Mouse (Mus musculus): ENCODE measurements at regions not wholly inside any gene's neighbourhood (a gene's known extent, or its start where the extent isn't known, plus 50 kb on each side); places are given as distances from the start of the nearest gene placed in this dataset.

- no peak for DNase-seq
- WGBS: 48% methylated on average over 4 of the region's 4 CpGs
- TF ChIP-seq CTCF (IDR thresholded peaks at IDR 0.05) (no peak), EP300 (IDR thresholded peaks at IDR 0.05; ENCODE audit: insufficient read depth, low read depth, low read length) (no peak), POLR2A (IDR thresholded peaks at IDR 0.05; ENCODE audit: insufficient read depth, low read depth, low read length) (no peak)
- intact Hi-C loops (cut with DNase I): no loop called here
- Histone ChIP-seq H3K27ac (no peak overlapping the region), H3K9ac (ENCODE audit: low read depth, low read length) (no peak overlapping the region), H3K79me2 (replicated peaks; ENCODE audit: control insufficient read depth, insufficient read depth, low read length) (no peaks in the 10 kb centered on the region), H3K4me1 (ENCODE audit: control insufficient read depth, insufficient read depth, low read length) (no peaks in the 10 kb centered on the region), H3K4me3 (no peak overlapping the region), H3K36me3 (ENCODE audit: control insufficient read depth, insufficient read depth, low read length) (no peaks in the 10 kb centered on the region), H3K27me3 (ENCODE audit: control insufficient read depth, insufficient read depth, low read length) (no peaks in the 10 kb centered on the region)
Measured at GRCm38 (mm10) chr13:118259606-118260005, 126.8 kb upstream of the B430218F22Rik start.

- intact Hi-C loops (cut with DNase I): no loop called here
- Histone ChIP-seq H3K4me3 (no peak overlapping the region), H3K27ac (no peak overlapping the region), H3K36me3 (ENCODE audit: control insufficient read depth, insufficient read depth, low read length) (no peaks in the 10 kb centered on the region), H3K27me3 (ENCODE audit: control insufficient read depth, insufficient read depth, low read length) (no peaks in the 10 kb centered on the region), H3K79me2 (replicated peaks; ENCODE audit: control insufficient read depth, insufficient read depth, low read length) (no peaks in the 10 kb centered on the region), H3K4me1 (ENCODE audit: control insufficient read depth, insufficient read depth, low read length) (no peaks in the 10 kb centered on the region), H3K9ac (ENCODE audit: low read depth, low read length) (no peak overlapping the region)
- WGBS: 62% methylated on average over 4 of the region's 4 CpGs
- no peak for DNase-seq
- no peak for TF ChIP-seq EP300 (IDR thresholded peaks at IDR 0.05; ENCODE audit: insufficient read depth, low read depth, low read length)
- no peak for TF ChIP-seq POLR2A (IDR thresholded peaks at IDR 0.05; ENCODE audit: insufficient read depth, low read depth, low read length)
- no peak for TF ChIP-seq CTCF (IDR thresholded peaks at IDR 0.05)
Measured at GRCm38 (mm10) chr13:118262971-118263370, 123.5 kb upstream of the B430218F22Rik start.

- 85% methylated on average over 8 of the region's 8 CpGs for WGBS
- no peaks in the 10 kb centered on the region for H3K27me3 ChIP-seq (ENCODE audit: control insufficient read depth, insufficient read depth, low read length)
- no peaks in the 10 kb centered on the region for H3K79me2 ChIP-seq (replicated peaks; ENCODE audit: control insufficient read depth, insufficient read depth, low read length)
- no peaks in the 10 kb centered on the region for H3K36me3 ChIP-seq (ENCODE audit: control insufficient read depth, insufficient read depth, low read length)
- H3K9ac ChIP-seq (ENCODE audit: low read depth, low read length): no peak overlapping the region
- no peak for DNase-seq
- H3K27ac ChIP-seq: no peak overlapping the region
- H3K4me3 ChIP-seq: no peak overlapping the region
- TF ChIP-seq POLR2A (IDR thresholded peaks at IDR 0.05; ENCODE audit: insufficient read depth, low read depth, low read length) (no peak), CTCF (IDR thresholded peaks at IDR 0.05) (no peak), EP300 (IDR thresholded peaks at IDR 0.05; ENCODE audit: insufficient read depth, low read depth, low read length) (no peak)
- H3K4me1 ChIP-seq (ENCODE audit: control insufficient read depth, insufficient read depth, low read length): no peaks in the 10 kb centered on the region
- intact Hi-C loops (cut with DNase I): no loop called here
Measured at GRCm38 (mm10) chr13:118265763-118266520, 120.5 kb upstream of the B430218F22Rik start.

GRCm38 (mm10) chr13:118272904-118273303 lies 113.5 kb upstream of the B430218F22Rik start:
- Histone ChIP-seq H3K4me3 (no peak overlapping the region), H3K79me2 (replicated peaks; ENCODE audit: control insufficient read depth, insufficient read depth, low read length) (no peaks in the 10 kb centered on the region), H3K4me1 (ENCODE audit: control insufficient read depth, insufficient read depth, low read length) (no peaks in the 10 kb centered on the region), H3K27ac (no peak overlapping the region), H3K36me3 (ENCODE audit: control insufficient read depth, insufficient read depth, low read length) (no peaks in the 10 kb centered on the region), H3K9ac (ENCODE audit: low read depth, low read length) (no peak overlapping the region), H3K27me3 (ENCODE audit: control insufficient read depth, insufficient read depth, low read length) (no peaks in the 10 kb centered on the region)
- intact Hi-C loops (cut with DNase I): no loop called here
- 91% methylated on average over 4 of the region's 4 CpGs for WGBS
- TF ChIP-seq POLR2A (IDR thresholded peaks at IDR 0.05; ENCODE audit: insufficient read depth, low read depth, low read length) (no peak), EP300 (IDR thresholded peaks at IDR 0.05; ENCODE audit: insufficient read depth, low read depth, low read length) (no peak), CTCF (IDR thresholded peaks at IDR 0.05) (no peak)
- no peak for DNase-seq

- Histone ChIP-seq H3K4me1 (ENCODE audit: control insufficient read depth, insufficient read depth, low read length) (no peaks in the 10 kb centered on the region), H3K27me3 (ENCODE audit: control insufficient read depth, insufficient read depth, low read length) (no peaks in the 10 kb centered on the region), H3K9ac (ENCODE audit: low read depth, low read length) (no peak overlapping the region), H3K4me3 (no peak overlapping the region), H3K79me2 (replicated peaks; ENCODE audit: control insufficient read depth, insufficient read depth, low read length) (no peaks in the 10 kb centered on the region), H3K27ac (no peak overlapping the region), H3K36me3 (ENCODE audit: control insufficient read depth, insufficient read depth, low read length) (no peaks in the 10 kb centered on the region)
- intact Hi-C loops (cut with DNase I): no loop called here
- WGBS: 40% methylated on average over 2 of the region's 2 CpGs
- DNase-seq: no peak
- TF ChIP-seq EP300 (IDR thresholded peaks at IDR 0.05; ENCODE audit: insufficient read depth, low read depth, low read length) (no peak), POLR2A (IDR thresholded peaks at IDR 0.05; ENCODE audit: insufficient read depth, low read depth, low read length) (no peak), CTCF (IDR thresholded peaks at IDR 0.05) (no peak)
Measured at GRCm38 (mm10) chr13:118280956-118281355, 105.5 kb upstream of the B430218F22Rik start.

GRCm38 (mm10) chr13:118293728-118294127 lies 92.7 kb upstream of the B430218F22Rik start:
- H3K27ac ChIP-seq: no peak overlapping the region
- no peaks in the 10 kb centered on the region for H3K4me1 ChIP-seq (ENCODE audit: control insufficient read depth, insufficient read depth, low read length)
- H3K4me3 ChIP-seq: no peak overlapping the region
- H3K79me2 ChIP-seq (replicated peaks; ENCODE audit: control insufficient read depth, insufficient read depth, low read length): no peaks in the 10 kb centered on the region
- no peak for TF ChIP-seq EP300 (IDR thresholded peaks at IDR 0.05; ENCODE audit: insufficient read depth, low read depth, low read length)
- TF ChIP-seq POLR2A (IDR thresholded peaks at IDR 0.05; ENCODE audit: insufficient read depth, low read depth, low read length): no peak
- TF ChIP-seq CTCF (IDR thresholded peaks at IDR 0.05): no peak
- H3K9ac ChIP-seq (ENCODE audit: low read depth, low read length): no peak overlapping the region
- no peaks in the 10 kb centered on the region for H3K36me3 ChIP-seq (ENCODE audit: control insufficient read depth, insufficient read depth, low read length)
- WGBS: 73% methylated on average over 1 of the region's 1 CpGs
- H3K27me3 ChIP-seq (ENCODE audit: control insufficient read depth, insufficient read depth, low read length): no peaks in the 10 kb centered on the region
- intact Hi-C loops (cut with DNase I): no loop called here
- no peak for DNase-seq

Data from heart, adult 2 months (tissue).